Mouse (Mus musculus): Measurements from ENCODE around the gene Obox2. TPM values are rescaled to one million over a fixed set of nuclear protein-coding genes. Genes with fewer than 3 reads are reported as not detected.
"Not testable (repeated sequence)": the region's sequence is repeated elsewhere in the genome, so short reads cannot be mapped to it uniquely, and the experiment has no call there.

The Obox2 gene
- not detected in 2 replicates for polyA plus RNA-seq (2012; rRNA removed)

DNA sequence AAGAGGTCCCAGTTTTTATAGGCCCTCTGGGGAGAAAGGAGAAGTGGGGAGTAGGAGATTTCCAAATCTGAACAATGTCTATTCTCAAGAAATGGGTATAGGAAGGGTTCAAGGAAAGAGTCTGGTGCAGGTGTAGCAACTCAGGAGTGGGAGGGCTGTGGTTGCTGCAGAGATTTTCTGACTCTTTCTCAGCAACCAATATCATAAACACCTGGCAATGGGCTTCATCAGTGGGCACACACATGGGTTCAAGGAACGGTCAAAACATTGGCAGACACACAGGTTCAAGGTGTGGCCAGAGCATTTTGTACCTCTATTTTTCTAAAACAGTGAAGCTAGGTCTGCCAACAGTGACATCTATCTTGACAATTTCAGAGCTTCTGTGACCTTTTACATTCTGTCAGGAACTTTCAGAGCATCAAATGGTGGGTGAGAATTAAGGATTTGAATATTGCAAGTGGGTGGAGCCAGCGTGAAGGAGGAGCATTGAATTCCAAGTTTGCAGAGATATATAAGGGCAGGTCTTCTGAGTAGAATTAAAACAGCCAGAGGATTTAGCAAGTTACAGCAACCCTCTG, at the start of gene Obox2, which contains the start of gene Obox1:
Gene Obox2, plus strand, starts transcription at position 301 of the 578 bp plus-strand sequence.
Gene Obox1, plus strand, starts transcription at position 528 of the 578 bp plus-strand sequence.
- not testable (repeated sequence) for DNase-seq; H3K36me3 ChIP-seq (ENCODE audit: control insufficient read depth, insufficient read depth, low read length); H3K27me3 ChIP-seq (ENCODE audit: control insufficient read depth, insufficient read depth, low read length); H3K4me1 ChIP-seq (replicated peaks; ENCODE audit: control insufficient read depth, insufficient read depth, low read length); H3K4me3 ChIP-seq (ENCODE audit: control insufficient read depth, insufficient read depth, low read length); H3K27ac ChIP-seq (ENCODE audit: control insufficient read depth, insufficient read depth, low read length)
- WGBS: no CpG with 5 or more reads among the region's 2 CpGs

- H3K4me1 ChIP-seq (replicated peaks; ENCODE audit: control insufficient read depth, insufficient read depth, low read length); H3K27me3 ChIP-seq (ENCODE audit: control insufficient read depth, insufficient read depth, low read length); H3K36me3 ChIP-seq (ENCODE audit: control insufficient read depth, insufficient read depth, low read length); H3K4me3 ChIP-seq (ENCODE audit: control insufficient read depth, insufficient read depth, low read length); H3K27ac ChIP-seq (ENCODE audit: control insufficient read depth, insufficient read depth, low read length); DNase-seq: not testable (repeated sequence)
- WGBS: 76% methylated on average over 3 of the region's 3 CpGs
Measured at GRCm38 (mm10) chr7:15399147-15399874, 10.8 kb downstream of the Obox2 start.

DNA sequence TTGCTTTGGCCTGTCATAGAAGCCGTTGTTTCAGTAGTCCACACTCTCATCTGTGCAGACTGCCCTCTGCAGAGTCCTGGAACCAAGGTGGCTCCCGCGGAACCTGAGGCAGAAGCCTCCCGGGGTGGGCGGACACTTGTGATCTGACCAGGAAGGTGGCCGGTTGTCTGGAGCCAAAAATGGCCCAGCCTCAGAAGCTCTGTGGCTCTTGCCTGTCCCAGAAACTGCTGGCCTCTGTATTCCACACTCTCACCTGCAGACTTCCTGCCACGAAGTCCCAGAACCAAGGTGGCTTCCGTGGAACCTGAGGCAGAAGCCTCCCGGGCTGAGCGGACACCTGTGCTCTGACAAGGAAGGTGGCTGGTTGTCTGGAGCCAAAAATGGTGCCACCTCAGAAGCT, 18.3 kb downstream of the Obox2 start:
- not testable (repeated sequence) for DNase-seq; H3K36me3 ChIP-seq (ENCODE audit: control insufficient read depth, insufficient read depth, low read length); H3K27ac ChIP-seq (ENCODE audit: control insufficient read depth, insufficient read depth, low read length); H3K4me3 ChIP-seq (ENCODE audit: control insufficient read depth, insufficient read depth, low read length); H3K27me3 ChIP-seq (ENCODE audit: control insufficient read depth, insufficient read depth, low read length); H3K4me1 ChIP-seq (replicated peaks; ENCODE audit: control insufficient read depth, insufficient read depth, low read length)
- 92% methylated on average over 10 of the region's 10 CpGs for WGBS

GRCm38 (mm10) chr7:15418046-15418445, 29.5 kb downstream of the Obox2 start:
- not testable (repeated sequence) for H3K4me1 ChIP-seq (replicated peaks; ENCODE audit: control insufficient read depth, insufficient read depth, low read length); H3K27ac ChIP-seq (ENCODE audit: control insufficient read depth, insufficient read depth, low read length); H3K36me3 ChIP-seq (ENCODE audit: control insufficient read depth, insufficient read depth, low read length); H3K4me3 ChIP-seq (ENCODE audit: control insufficient read depth, insufficient read depth, low read length); H3K27me3 ChIP-seq (ENCODE audit: control insufficient read depth, insufficient read depth, low read length); DNase-seq
- 91% methylated on average over 9 of the region's 9 CpGs for WGBS

DNA sequence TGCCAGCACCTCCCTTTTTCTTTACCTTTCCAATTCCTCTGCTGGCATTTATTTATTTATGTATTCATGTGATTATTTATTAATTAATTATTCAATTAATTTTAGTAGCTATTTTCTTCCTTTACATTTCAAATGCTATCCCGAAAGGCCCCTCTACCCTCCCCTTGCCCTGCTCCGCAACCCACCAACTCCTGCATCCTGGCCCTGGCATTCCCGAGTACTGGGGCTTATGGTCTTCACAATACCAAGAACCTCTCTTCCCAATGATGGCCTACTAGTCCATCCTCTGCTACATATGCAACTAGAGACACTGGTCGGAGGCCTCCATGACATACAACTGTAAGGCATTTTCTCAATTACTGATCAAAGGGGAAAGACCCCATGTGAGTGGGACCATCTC, 37.0 kb downstream of the Obox2 start:
- not testable (repeated sequence) for H3K27me3 ChIP-seq (ENCODE audit: control insufficient read depth, insufficient read depth, low read length); H3K4me1 ChIP-seq (replicated peaks; ENCODE audit: control insufficient read depth, insufficient read depth, low read length); H3K4me3 ChIP-seq (ENCODE audit: control insufficient read depth, insufficient read depth, low read length); DNase-seq; H3K36me3 ChIP-seq (ENCODE audit: control insufficient read depth, insufficient read depth, low read length); H3K27ac ChIP-seq (ENCODE audit: control insufficient read depth, insufficient read depth, low read length)
- WGBS: 85% methylated on average over 4 of the region's 4 CpGs

Other genes with a start within 250 kb of the Obox2 start
- not detected in 2 replicates for gene Obox1, start 227 bp downstream of the Obox2 start, polyA plus RNA-seq (2012; rRNA removed)